Mouse (Mus musculus) CD4-positive helper T cell, adult 2 months (primary cell): ENCODE measurements around the gene Reep1.
"Not testable (repeated sequence)": the region's sequence is repeated elsewhere in the genome, so short reads cannot be mapped to it uniquely, and the experiment has no call there.

Experiments
- DNase-seq: peaks from one replicate; pipeline ENCODE4 v3.0.0-alpha.2; 2012; ENCODE audit warnings: low read depth, missing footprints, low spot score

Gene Reep1

GRCm38 (mm10) chr6:71840597-71841290 is 133.4 kb downstream of the Reep1 start:
- DNase-seq, result no peak

GRCm38 (mm10) chr6:71846906-71847305 is 139.5 kb downstream of the Reep1 start:
- DNase-seq, result not testable (repeated sequence)
